ENCODE assay signal across 11 mouse cellular contexts in genomic region chr11:96323154-96323553, GRCm38 (mm10). TPM values are rescaled to one million over a fixed set of nuclear protein-coding genes. Genes with fewer than 3 reads are reported as not detected.
DNase-seq lines count a peak whose midpoint lies in the region; ATAC-seq and TF ChIP-seq lines count a peak whose summit lies in the region.
"Had no signal": no experiment of that assay in that cellular context is flagged by ENCODE, and none has a peak within 500 bp of the region (broad histone marks: within the 10 kb centered on the region; RNA-seq: fewer than 3 reads in every experiment).

Hoxb3 (plus strand) TSS chr11:96323326.

- DNase-seq in heart, adult 8-10 months (ENCODE audit: low spot score) = no peak
- DNase-seq in lung, postnatal 0 days (ENCODE audit: low spot score) = no peak
- DNase-seq in lung, adult 18-20 months = no peak
- DNase-seq in frontal cortex, postnatal 25 days (ENCODE audit: low spot score in 2 of 2) = no peak
- DNase-seq in spleen, postnatal 10 days (ENCODE audit: low spot score in 2 of 2) = no peak
- DNase-seq: cerebellum, adult 8-10 months; right cerebral cortex, postnatal 25 days had no signal

- H3K9ac ChIP-seq in heart, embryonic 11.5 days (ENCODE audit: low read depth, low read length) = peak within 1 kb of the TSS; percentile 34; the same call in 1 of the 2 replicates
- peak within 1 kb of the TSS; percentile 43 for H3K9ac ChIP-seq in lung, postnatal 0 days (replicated peaks; ENCODE audit: low read depth)
- peak within 1 kb of the TSS; percentile 65 for H3K9ac ChIP-seq in hindbrain, embryonic 15.5 days
- peak within 1 kb of the TSS; percentile 25; the same call in 1 of the 2 replicates for H3K9ac ChIP-seq in stomach, embryonic 15.5 days
- H3K9ac ChIP-seq: embryonic facial prominence, embryonic 15.5 days had no signal

- no peak within 1 kb of the TSS; the same call in 1 of the 2 replicates for H3K27ac ChIP-seq in heart, embryonic 11.5 days (ENCODE audit: low read depth, low read length)
- peak within 1 kb of the TSS; percentile 82 for H3K27ac ChIP-seq in lung, postnatal 0 days (ENCODE audit: low read length)
- H3K27ac ChIP-seq in hindbrain, embryonic 15.5 days (replicated peaks) = peak within 1 kb of the TSS; percentile 96
- peak within 1 kb of the TSS; percentile 78 for H3K27ac ChIP-seq in stomach, embryonic 15.5 days
- H3K27ac ChIP-seq: embryonic facial prominence, embryonic 15.5 days had no signal

- peaks cover 7% of the 10 kb centered on the region for H3K4me1 ChIP-seq in heart, embryonic 11.5 days (ENCODE audit: control insufficient read depth, insufficient read depth, low read length)
- H3K4me1 ChIP-seq in lung, postnatal 0 days (ENCODE audit: insufficient read depth, low read depth, low read length) = no peaks in the 10 kb centered on the region
- no peaks in the 10 kb centered on the region; the same call in 1 of the 2 replicates for H3K4me1 ChIP-seq in hindbrain, embryonic 15.5 days (replicated peaks)
- H3K4me1 ChIP-seq in stomach, embryonic 15.5 days = peaks cover 7% of the 10 kb centered on the region; the same call in 1 of the 2 replicates

- no peak for TF ChIP-seq CTCF in lung, postnatal 0 days (IDR thresholded peaks at IDR 0.05)

- peaks cover 91% of the 10 kb centered on the region for H3K27me3 ChIP-seq in heart, embryonic 11.5 days (ENCODE audit: control insufficient read depth, insufficient read depth, low read length)
- H3K27me3 ChIP-seq in lung, postnatal 0 days (replicated peaks; ENCODE audit: insufficient read depth, low read length) = 0 out of 2 replicates have a peak, but pooled peaks cover 4% of the 10 kb centered on the region
- peaks cover 53% of the 10 kb centered on the region for H3K27me3 ChIP-seq in hindbrain, embryonic 15.5 days
- peaks cover 14% of the 10 kb centered on the region; the same call in 1 of the 2 replicates for H3K27me3 ChIP-seq in stomach, embryonic 15.5 days (replicated peaks)

- ATAC-seq in heart, embryonic 11.5 days (replicated peaks; ENCODE audit: insufficient number of reproducible peaks, low FRiP score, low TSS enrichment) = no peak
- no peak for ATAC-seq in lung, postnatal 0 days
- ATAC-seq in hindbrain, embryonic 15.5 days (ENCODE audit: low FRiP score, low read depth) = no peak
- ATAC-seq in stomach, embryonic 15.5 days (ENCODE audit: insufficient read depth, low FRiP score, low read depth) = no peak

- WGBS in heart, embryonic 11.5 days (ENCODE audit: insufficient replicate concordance) = 21% methylated on average over 10 of the region's 10 CpGs
- 34% methylated on average over 10 of the region's 10 CpGs for WGBS in lung, postnatal 0 days
- WGBS in hindbrain, embryonic 15.5 days = 7% methylated on average over 10 of the region's 10 CpGs
- 17% methylated on average over 10 of the region's 10 CpGs for WGBS in stomach, embryonic 15.5 days

- H3K4me3 ChIP-seq in heart, embryonic 11.5 days (ENCODE audit: low read depth, low read length) = no peak within 1 kb of the TSS
- peak within 1 kb of the TSS; percentile 10; the same call in 1 of the 2 replicates for H3K4me3 ChIP-seq in lung, postnatal 0 days (ENCODE audit: low read depth, low read length)
- peak within 1 kb of the TSS; percentile 43 for H3K4me3 ChIP-seq in hindbrain, embryonic 15.5 days
- H3K4me3 ChIP-seq in stomach, embryonic 15.5 days (replicated peaks) = peak within 1 kb of the TSS; percentile 30
- H3K4me3 ChIP-seq: embryonic facial prominence, embryonic 15.5 days had no signal

- no peak for TF ChIP-seq EP300 in lung, postnatal 0 days (IDR thresholded peaks at IDR 0.05)

- no peaks in the 10 kb centered on the region for H3K9me3 ChIP-seq in heart, embryonic 11.5 days (replicated peaks; ENCODE audit: control insufficient read depth, low read length)
- no peaks in the 10 kb centered on the region for H3K9me3 ChIP-seq in lung, postnatal 0 days (ENCODE audit: low read length)
- no peaks in the 10 kb centered on the region for H3K9me3 ChIP-seq in hindbrain, embryonic 15.5 days
- H3K9me3 ChIP-seq in stomach, embryonic 15.5 days = no peaks in the 10 kb centered on the region
- H3K9me3 ChIP-seq: embryonic facial prominence, embryonic 15.5 days had no signal

- 0 out of 2 replicates have a peak within 1 kb of the TSS, but pooled peaks have one; percentile 7 for H3K4me2 ChIP-seq in heart, embryonic 11.5 days
- peak within 1 kb of the TSS; percentile 79 for H3K4me2 ChIP-seq in lung, postnatal 0 days (replicated peaks; ENCODE audit: low read depth, low read length)
- peak within 1 kb of the TSS; percentile 59 for H3K4me2 ChIP-seq in hindbrain, embryonic 15.5 days
- peak within 1 kb of the TSS; percentile 62 for H3K4me2 ChIP-seq in stomach, embryonic 15.5 days
- H3K4me2 ChIP-seq: embryonic facial prominence, embryonic 15.5 days had no signal

- H3K36me3 ChIP-seq in heart, embryonic 11.5 days (ENCODE audit: control insufficient read depth, insufficient read depth, low read length) = no peaks in the 10 kb centered on the region
- no peaks in the 10 kb centered on the region for H3K36me3 ChIP-seq in lung, postnatal 0 days (ENCODE audit: insufficient read depth, low read length)
- no peaks in the 10 kb centered on the region for H3K36me3 ChIP-seq in hindbrain, embryonic 15.5 days
- H3K36me3 ChIP-seq in stomach, embryonic 15.5 days = no peaks in the 10 kb centered on the region
- H3K36me3 ChIP-seq: embryonic facial prominence, embryonic 15.5 days had no signal

RNA-seq across cellular contexts. Expression of gene Hoxb3, which starts in this region (rescaled TPM):
- polyA plus RNA-seq in heart, embryonic 11.5 days (2014; fragmentation: Nextera tagmentation; extraction: Ambion mirVana) = 0.74 and 1.0 TPM in 2 replicates
- total RNA-seq in heart, adult 8-10 months (2022) = under 1 TPM; 0.25 to 0.37 (median 0.30) TPM
- 1.5 and 2.2 TPM in 2 replicates for polyA plus RNA-seq in lung, postnatal 0 days (2015; fragmentation: Nextera tagmentation; extraction: Ambion mirVana)
- 12.8 and 13.2 TPM in 2 replicates for polyA plus RNA-seq in hindbrain, embryonic 15.5 days (2015; fragmentation: Nextera tagmentation; extraction: Ambion mirVana)
- 2.5 and 2.7 TPM in 2 replicates for polyA plus RNA-seq in stomach, embryonic 15.5 days (2015; fragmentation: Nextera tagmentation; extraction: Ambion mirVana)

Comparison
In these comparisons a context has a peak if more than half of its experiments do, and no peak if none do; other contexts are left out.
1. H3K4me2 ChIP-seq: peak in every context shown above with its lines; median percentile 79 in lung, postnatal 0 days; 62 in stomach, embryonic 15.5 days; 59 in hindbrain, embryonic 15.5 days; 7 in heart, embryonic 11.5 days.